Mouse (Mus musculus) heart, embryonic 15.5 days (tissue): Measurements from ENCODE around the gene Cdkl3. TPM values are rescaled to one million over a fixed set of nuclear protein-coding genes. Genes with fewer than 3 reads are reported as not detected.

Experiments used
- ATAC-seq: fragments of 200-750 bp; cut with Nextera tagmentation; replicated peaks from 2 replicates; pipeline ENCODE4 v1.8.0; 2017; ENCODE audit warnings: low read depth, moderate TSS enrichment; ENCODE audit not compliant: insufficient number of reproducible peaks, insufficient read depth, low FRiP score
- H3K27ac ChIP-seq: fragments of 300-500 bp; sonication (generic); 2 replicates; pipeline ENCODE4 v1.5.1; 2015; ENCODE audit warnings: mild to moderate bottlenecking, inconsistent platforms
- H3K27me3 ChIP-seq: fragments of 300-500 bp; sonication (generic); 2 replicates; pipeline ENCODE4 v1.6.1; 2015; ENCODE audit warnings: inconsistent platforms
- H3K36me3 ChIP-seq: fragments of 300-500 bp; sonication (generic); 2 replicates; pipeline ENCODE4 v1.6.1; 2015; ENCODE audit warnings: mild to moderate bottlenecking, inconsistent platforms
- H3K4me1 ChIP-seq: fragments of 300-500 bp; sonication (generic); replicated peaks from 2 replicates; pipeline ENCODE4 v1.6.1; 2015; ENCODE audit warnings: inconsistent platforms
- H3K4me2 ChIP-seq: fragments of 300-500 bp; sonication (generic); 2 replicates; pipeline ENCODE4 v1.6.1; 2015; ENCODE audit warnings: inconsistent platforms, mild to moderate bottlenecking, moderate library complexity
- H3K4me3 ChIP-seq: fragments of 300-500 bp; sonication (generic); 2 replicates; pipeline ENCODE4 v1.5.1; 2015; ENCODE audit warnings: mild to moderate bottlenecking, inconsistent platforms
- H3K9ac ChIP-seq: fragments of 300-500 bp; sonication (generic); 2 replicates; pipeline ENCODE4 v1.6.1; 2015; ENCODE audit warnings: mild to moderate bottlenecking, inconsistent platforms
- H3K9me3 ChIP-seq: fragments of 300-500 bp; sonication (generic); replicated peaks from 2 replicates; pipeline ENCODE4 v1.6.1; 2016; ENCODE audit warnings: inconsistent platforms
- WGBS: fragments of 180-500 bp; shearing (Covaris S2); methylation state at CpG from one replicate; pipeline ENCODE4 v1.1.7; 2015; ENCODE audit warnings: mixed read lengths; 5-methylcytosine and 5-hydroxymethylcytosine counted together
- microRNA-seq: library from miRNA; unstranded; fragments of <30 nt; microRNA quantifications from one replicate; pipeline ENCODE4, GENCODE M21; 2016
- polyA plus RNA-seq: library from polyadenylated mRNA; unstranded; fragments of >200 nt; fragmentation: Nextera tagmentation; extraction: Ambion mirVana; gene quantifications from 2 replicates; pipeline ENCODE4 v1.2.1, GENCODE M21; 2015

Cdkl3 gene
- polyA plus RNA-seq, 1 experiment from 2014 or later, result 9.8 TPM

DNA sequence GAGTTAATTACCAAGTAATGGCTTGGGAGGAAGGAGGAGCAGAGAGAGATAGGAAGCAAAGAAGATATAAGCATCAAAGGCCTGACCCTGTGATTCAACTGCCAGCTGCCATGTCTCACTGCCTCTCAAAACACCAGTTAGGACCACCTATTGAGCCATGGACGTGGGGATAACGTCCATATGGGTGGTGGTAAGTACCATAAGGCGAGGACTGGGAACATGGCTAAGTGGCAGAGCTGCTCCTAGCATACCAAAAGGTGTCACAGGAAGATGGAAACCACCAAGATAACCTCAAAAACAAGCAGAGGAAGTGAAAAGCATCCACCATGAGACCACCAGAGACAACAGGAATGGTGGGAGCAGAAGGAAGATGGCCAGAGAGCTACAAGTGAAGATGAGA lies 123.1 kb downstream of the Cdkl3 start:
- no peaks in the 10 kb centered on the region for H3K27me3 ChIP-seq
- no peaks in the 10 kb centered on the region for H3K9me3 ChIP-seq
- H3K27ac ChIP-seq, result no peak overlapping the region
- H3K9ac ChIP-seq, result no peak overlapping the region
- H3K4me1 ChIP-seq, result peaks cover 14% of the 10 kb centered on the region
- H3K36me3 ChIP-seq, result peaks cover 35% of the 10 kb centered on the region
- 60% methylated on average over 3 of the region's 3 CpGs for WGBS
- H3K4me3 ChIP-seq, result no peak overlapping the region
- no peak for ATAC-seq
- H3K4me2 ChIP-seq, result no peak overlapping the region

DNA sequence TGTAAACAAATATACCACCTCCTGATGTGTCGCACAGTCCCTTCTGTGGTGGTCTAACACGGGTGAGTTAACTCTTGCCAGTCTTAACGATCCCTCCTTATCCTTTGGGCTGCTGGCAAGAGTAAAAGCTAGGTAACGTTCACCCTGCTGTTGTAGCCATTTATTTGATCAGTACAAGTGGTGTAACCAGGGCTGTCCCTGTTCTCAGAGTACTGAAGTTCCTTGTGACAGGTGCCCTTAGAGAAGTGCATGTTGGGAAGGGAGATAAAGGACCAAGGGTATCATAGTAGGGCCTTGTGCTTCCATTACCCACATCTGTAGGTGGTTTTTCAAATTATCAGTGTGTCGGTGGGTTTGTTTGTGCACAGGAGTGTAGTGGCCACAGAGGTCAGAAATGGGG lies 123.7 kb downstream of the Cdkl3 start:
- Histone ChIP-seq H3K9ac (no peak overlapping the region), H3K27me3 (no peaks in the 10 kb centered on the region), H3K9me3 (no peaks in the 10 kb centered on the region), H3K27ac (no peak overlapping the region), H3K4me1 (peaks cover 14% of the 10 kb centered on the region), H3K4me3 (no peak overlapping the region), H3K4me2 (no peak overlapping the region), H3K36me3 (peaks cover 29% of the 10 kb centered on the region)
- 75% methylated on average over 5 of the region's 5 CpGs for WGBS
- no peak for ATAC-seq

DNA sequence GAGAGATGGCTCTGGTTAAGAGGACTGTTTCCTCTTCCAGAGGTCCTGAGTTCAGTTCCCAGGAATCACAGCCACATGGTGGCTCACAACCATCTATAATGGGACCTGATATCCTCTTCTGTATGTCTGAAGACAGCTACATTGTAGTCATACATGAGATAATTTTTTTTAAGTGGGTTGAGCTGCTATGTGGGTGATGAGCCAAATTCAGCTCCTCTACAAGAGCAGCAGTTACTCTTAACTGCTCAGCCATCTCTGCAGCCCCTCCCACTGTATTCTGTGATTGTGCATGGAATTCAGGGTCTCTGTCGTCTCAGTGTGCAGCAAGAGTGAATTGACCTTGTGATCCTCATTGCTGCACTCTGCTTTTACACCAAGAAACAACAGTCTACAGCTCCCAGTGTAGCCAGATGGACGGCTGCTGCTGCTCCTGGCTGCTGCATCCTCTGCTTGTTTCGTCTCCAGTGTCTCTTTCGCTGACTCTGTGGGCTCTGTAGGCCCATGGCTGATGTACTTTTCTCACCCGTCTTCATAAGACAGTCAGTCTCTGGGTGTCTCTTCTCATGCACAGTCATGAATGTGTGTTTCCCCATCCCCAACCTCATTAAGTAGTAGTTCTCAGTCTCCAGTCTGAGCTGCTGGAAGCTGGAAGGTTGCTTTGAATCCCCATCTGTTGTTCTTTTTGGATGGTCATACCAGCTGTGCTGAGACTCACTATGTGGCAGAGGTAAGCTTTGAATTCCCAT lies 124.5 kb downstream of the Cdkl3 start:
- H3K27me3 ChIP-seq, result no peaks in the 10 kb centered on the region
- H3K27ac ChIP-seq, result no peak overlapping the region; the same call in 1 of the 2 replicates
- WGBS, result 61% methylated on average over 5 of the region's 5 CpGs
- H3K9me3 ChIP-seq, result no peaks in the 10 kb centered on the region
- ATAC-seq, result no peak
- no peak overlapping the region for H3K4me2 ChIP-seq
- peaks cover 22% of the 10 kb centered on the region for H3K36me3 ChIP-seq
- H3K4me3 ChIP-seq, result no peak overlapping the region
- H3K4me1 ChIP-seq, result peaks cover 14% of the 10 kb centered on the region
- H3K9ac ChIP-seq, result no peak overlapping the region

DNA sequence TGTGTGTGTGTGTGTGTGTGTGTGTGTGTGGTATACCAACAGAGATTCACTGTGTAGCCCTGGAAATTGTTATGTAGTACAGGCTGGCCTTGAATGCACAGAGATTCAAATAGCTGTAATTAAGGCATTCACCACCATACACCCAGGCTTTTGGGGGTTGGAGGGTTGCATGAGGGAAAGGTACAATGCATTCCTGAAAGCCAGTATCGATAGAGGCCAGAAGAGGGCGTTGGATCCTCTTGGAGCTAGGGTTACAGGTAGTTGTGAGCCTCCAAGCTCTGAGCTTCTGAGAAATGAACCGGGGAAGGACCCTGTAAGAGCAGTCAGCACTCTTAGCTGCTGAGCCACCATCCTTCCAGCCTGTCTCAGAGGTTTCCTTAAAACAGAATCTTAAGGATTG lies 125.2 kb downstream of the Cdkl3 start:
- no peak overlapping the region for H3K4me2 ChIP-seq
- peaks cover 14% of the 10 kb centered on the region for H3K4me1 ChIP-seq
- H3K27me3 ChIP-seq, result no peaks in the 10 kb centered on the region
- no peaks in the 10 kb centered on the region for H3K9me3 ChIP-seq
- no peak overlapping the region for H3K9ac ChIP-seq
- H3K27ac ChIP-seq, result peak overlapping the region; percentile 57
- peaks cover 16% of the 10 kb centered on the region for H3K36me3 ChIP-seq
- 29% methylated on average over 3 of the region's 3 CpGs for WGBS
- H3K4me3 ChIP-seq, result no peak overlapping the region
- no peak for ATAC-seq

DNA sequence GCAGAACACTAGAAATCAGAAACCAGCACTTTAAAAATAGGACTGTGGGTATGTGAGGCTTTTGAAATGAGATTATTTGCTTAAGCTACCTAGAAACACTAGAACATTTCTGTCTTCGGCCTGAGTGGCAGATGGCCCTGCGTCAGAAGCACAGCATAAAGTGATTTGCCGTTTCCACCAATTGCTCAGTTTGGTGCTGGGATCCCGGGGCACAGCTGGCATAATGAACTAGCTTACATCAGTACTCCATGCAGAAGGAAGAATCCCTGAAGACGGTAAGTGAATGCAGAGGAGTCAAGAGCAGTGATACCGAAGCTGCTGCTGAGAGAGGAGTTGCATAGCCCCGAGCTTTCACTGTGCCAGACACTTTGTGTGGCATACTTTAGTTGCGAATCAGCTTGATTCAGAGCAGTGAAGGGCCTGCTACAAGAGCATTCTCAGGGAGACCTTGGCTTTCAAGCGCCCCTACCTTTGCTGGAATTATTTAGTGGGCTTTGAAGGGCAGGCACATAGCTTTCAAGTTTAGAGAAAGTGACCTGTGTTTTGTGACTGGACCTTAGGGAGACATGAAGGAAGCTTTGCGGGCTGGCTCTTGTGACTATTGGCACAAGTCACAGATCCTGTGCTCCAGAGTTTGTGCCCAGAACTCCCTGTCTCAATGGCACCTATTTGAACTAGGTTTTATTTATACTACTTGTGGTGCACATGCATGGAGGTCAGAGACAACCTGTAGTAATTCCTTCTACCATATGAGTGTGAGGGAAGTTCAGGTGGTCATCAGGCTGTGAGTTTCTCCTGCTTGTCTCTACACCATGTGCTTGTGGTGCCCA lies 125.8 kb downstream of the Cdkl3 start:
- H3K4me1 ChIP-seq, result peaks cover 14% of the 10 kb centered on the region
- H3K36me3 ChIP-seq, result peaks cover 9% of the 10 kb centered on the region
- no peak overlapping the region for H3K4me3 ChIP-seq
- H3K27ac ChIP-seq, result peak overlapping the region; percentile 57
- H3K4me2 ChIP-seq, result no peak overlapping the region
- WGBS, result 50% methylated on average over 10 of the region's 10 CpGs
- H3K27me3 ChIP-seq, result no peaks in the 10 kb centered on the region
- no peak overlapping the region for H3K9ac ChIP-seq
- no peak for ATAC-seq
- no peaks in the 10 kb centered on the region for H3K9me3 ChIP-seq

DNA sequence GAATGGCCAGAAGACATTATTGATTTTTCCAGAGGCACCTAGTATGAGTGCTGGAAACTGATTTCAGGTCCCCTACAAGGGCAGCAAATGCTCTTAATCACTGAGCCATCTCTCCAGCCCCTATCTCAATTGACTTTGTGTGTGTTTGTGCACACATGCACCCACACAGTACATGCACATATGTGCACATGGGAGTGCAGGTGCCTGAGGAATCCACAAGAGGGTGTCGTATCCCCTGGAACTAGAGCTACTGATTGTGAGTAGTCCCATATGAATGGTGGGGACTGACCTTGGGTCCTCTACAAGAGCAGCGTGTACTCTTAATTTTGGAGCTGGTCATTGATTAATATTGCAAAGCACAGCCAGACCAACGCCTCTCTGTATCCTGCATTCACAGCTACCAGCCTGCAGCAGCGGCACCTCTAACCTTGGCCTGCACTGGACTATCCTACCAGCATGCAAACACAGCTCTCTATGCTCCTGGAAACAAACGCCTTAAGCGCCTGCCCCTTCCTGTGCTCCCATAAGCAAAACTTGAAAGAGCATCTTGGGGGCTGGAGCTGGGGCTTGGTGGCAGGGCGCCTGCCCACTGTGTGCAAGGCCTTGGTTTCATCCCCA lies 126.5 kb downstream of the Cdkl3 start:
- H3K27me3 ChIP-seq, result no peaks in the 10 kb centered on the region
- 79% methylated on average over 7 of the region's 7 CpGs for WGBS
- no peak overlapping the region for H3K4me3 ChIP-seq
- no peak overlapping the region for H3K27ac ChIP-seq
- H3K4me1 ChIP-seq, result peaks cover 14% of the 10 kb centered on the region
- H3K4me2 ChIP-seq, result no peak overlapping the region
- H3K36me3 ChIP-seq, result peaks cover 2% of the 10 kb centered on the region
- H3K9me3 ChIP-seq, result no peaks in the 10 kb centered on the region
- no peak overlapping the region for H3K9ac ChIP-seq
- ATAC-seq, result no peak

Small RNA genes within 50 kb of the gene (microRNA-seq; reads per million reads assigned to microRNA genes)
- gene Gm24157 (1.1 reads per million), gene Mir3061 (24.4 reads per million, percentile 35 among the genes with 10 or more reads in this experiment)

Other genes with a start within 250 kb of the Cdkl3 start
- 8.8 and 10.6 TPM in 2 replicates for gene Sec24a, start 240.6 kb upstream of the Cdkl3 start, polyA plus RNA-seq
- gene Sar1b, start 240.5 kb upstream of the Cdkl3 start, polyA plus RNA-seq, result 115 and 137 TPM in 2 replicates
- gene Jade2, start 146.6 kb upstream of the Cdkl3 start, polyA plus RNA-seq, result 0.82 and 1.5 TPM in 2 replicates
- gene Cdkn2aipnl, start 36.6 kb upstream of the Cdkl3 start, polyA plus RNA-seq, result 60.6 and 69.0 TPM in 2 replicates
- gene Ube2b, start 3.5 kb upstream of the Cdkl3 start, polyA plus RNA-seq, result 243 and 292 TPM in 2 replicates
- 62.0 and 67.0 TPM in 2 replicates for gene Ppp2ca, start 94.5 kb downstream of the Cdkl3 start, polyA plus RNA-seq
- not detected in 2 replicates for gene Olfr1373, start 141.3 kb downstream of the Cdkl3 start, polyA plus RNA-seq
- gene Olfr1371, start 209.8 kb downstream of the Cdkl3 start, polyA plus RNA-seq, result not detected in 2 replicates
- gene Skp1a, start 227.8 kb downstream of the Cdkl3 start, polyA plus RNA-seq, result 464 and 512 TPM in 2 replicates